Comparison of ENCODE assay signal across 26 mouse cellular contexts in genomic region chr17:25394526-25394925, GRCm38 (mm10). TPM values are rescaled to one million over a fixed set of nuclear protein-coding genes. Genes with fewer than 3 reads are reported as not detected.
"Had no signal": no experiment of that assay in that cellular context is flagged by ENCODE, and none has a peak within 500 bp of the region (broad histone marks: within the 10 kb centered on the region; RNA-seq: fewer than 3 reads in every experiment).

No protein-coding gene starts in this region.

- H3K4me3 ChIP-seq: layer of hippocampus, adult 2 months; liver, embryonic 13.5 days; megakaryocyte, embryonic 14.5 days had no signal

- H3K9ac ChIP-seq: liver, embryonic 13.5 days had no signal

- H3K36me3 ChIP-seq: liver, embryonic 13.5 days had no signal

- H3K27ac ChIP-seq: layer of hippocampus, adult 2 months; liver, embryonic 13.5 days had no signal

- H3K27me3 ChIP-seq: liver, embryonic 13.5 days had no signal

- H3K9me3 ChIP-seq: liver, embryonic 13.5 days; megakaryocyte, embryonic 14.5 days had no signal

- H3K4me2 ChIP-seq: liver, embryonic 13.5 days; midbrain, embryonic 11.5 days had no signal

- DNase-seq: kidney, adult 18-20 months; kidney, adult 9 months; kidney, postnatal 14 days; kidney, postnatal 4 days; layer of hippocampus, adult 9-11 months; liver, embryonic 13.5 days; lung, adult 2 months; lung, postnatal 14 days; lung, postnatal 4 days; midbrain, embryonic 14.5 days; thymus, postnatal 25 days had no signal

- H3K4me1 ChIP-seq: megakaryocyte, embryonic 14.5 days had no signal

RNA-seq across cellular contexts. Expression of gene Tpsg1, which starts 25.5 kb away (rescaled TPM):
- total RNA-seq: layer of hippocampus, adult 2 months; layer of hippocampus, postnatal 25 days; left cerebral cortex, adult 18-20 months; left cerebral cortex, postnatal 25 days; liver, adult 2 months; midbrain, postnatal 0 days had no signal
- polyA plus RNA-seq: liver, adult 2 months; midbrain, embryonic 11.5 days had no signal

RNA-seq across cellular contexts. Expression of gene Tpsb2, which starts 28.4 kb away (rescaled TPM):
- total RNA-seq: left cerebral cortex, adult 18-20 months; left cerebral cortex, postnatal 25 days; liver, adult 2 months had no signal
- polyA plus RNA-seq: limb, embryonic 11.5 days; liver, adult 2 months; midbrain, embryonic 11.5 days; neural tube, embryonic 11.5 days; neural tube, embryonic 14.5 days; small intestine, adult 2 months had no signal

RNA-seq across cellular contexts. Expression of gene Cacna1h, which starts 39.1 kb away (rescaled TPM):
- total RNA-seq: liver, adult 2 months had no signal

RNA-seq across cellular contexts. Expression of gene Tpsab1, which starts 49.2 kb away (rescaled TPM):
- total RNA-seq: layer of hippocampus, adult 2 months; left cerebral cortex, adult 18-20 months; left cerebral cortex, postnatal 25 days; liver, adult 2 months; midbrain, postnatal 0 days had no signal
- polyA plus RNA-seq: limb, embryonic 11.5 days; liver, adult 2 months; liver, embryonic 13.5 days; liver, embryonic 16.5 days; midbrain, embryonic 11.5 days; midbrain, embryonic 14.5 days; midbrain, postnatal 0 days; neural tube, embryonic 11.5 days; neural tube, embryonic 14.5 days; small intestine, adult 2 months had no signal

RNA-seq across cellular contexts. Expression of gene Tekt4, which starts 59.9 kb away (rescaled TPM):
- total RNA-seq: liver, adult 2 months had no signal
- polyA plus RNA-seq: kidney, embryonic 16.5 days; limb, embryonic 11.5 days; liver, adult 2 months; liver, embryonic 13.5 days; small intestine, adult 2 months; stomach, embryonic 16.5 days had no signal
